Mouse (Mus musculus) liver, postnatal 0 days (tissue): ENCODE data around the gene Mef2a.

Experiments used
- CTCF ChIP-seq: sonication (generic); IDR thresholded peaks from 2 replicates; pipeline ENCODE4 v1.5.1; 2016; ENCODE audit warnings: antibody characterized with exemption, low read depth
- EP300 ChIP-seq: IDR thresholded peaks from 2 replicates; pipeline ENCODE4 v1.6.1; 2016; ENCODE audit warnings: antibody characterized with exemption, low read depth, mild to moderate bottlenecking

DNA sequence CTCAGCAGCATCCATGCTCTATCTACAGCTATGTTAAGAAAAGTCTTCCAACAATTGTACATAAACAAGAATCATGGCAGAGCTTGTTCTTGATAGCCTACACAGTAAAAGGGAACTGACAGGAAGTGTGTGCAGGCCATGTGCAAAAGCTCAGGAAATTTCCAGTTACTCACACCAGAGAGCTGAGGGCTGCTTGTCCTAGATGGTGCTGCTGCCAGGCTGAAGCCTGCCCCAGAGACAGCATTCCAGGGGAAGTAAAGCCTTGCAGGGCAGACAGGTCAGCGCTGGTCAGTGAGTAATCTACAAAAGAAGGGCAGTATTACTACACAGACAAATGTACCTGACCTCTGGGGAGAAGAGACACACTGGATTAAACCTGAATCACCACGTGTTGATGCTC, 136.3 kb downstream of the Mef2a start:
- TF ChIP-seq CTCF (no peak), EP300 (no peak)
